Mouse (Mus musculus) frontal cortex, adult (tissue): ENCODE data around the gene Nlrp4a.
"Not testable (repeated sequence)": the region's sequence is repeated elsewhere in the genome, so short reads cannot be mapped to it uniquely, and the experiment has no call there.

Source experiments
- ATAC-seq: cut with Nextera tagmentation; 2 replicates; pipeline ENCODE4 v1.9.2; 2017; ENCODE audit warnings: mild to moderate bottlenecking, moderate library complexity, mixed read lengths; ENCODE audit not compliant: low TSS enrichment

Nlrp4a gene

GRCm38 (mm10) chr7:26434813-26435212, at the start of gene Nlrp4a:
Nlrp4a (plus strand) TSS chr7:26435113.
- ATAC-seq: no peak

- ATAC-seq: not testable (repeated sequence)
Measured at GRCm38 (mm10) chr7:26386691-26387090, 48.2 kb upstream of the Nlrp4a start.

GRCm38 (mm10) chr7:26391137-26391536, 43.8 kb upstream of the Nlrp4a start:
- ATAC-seq: not testable (repeated sequence)

DNA sequence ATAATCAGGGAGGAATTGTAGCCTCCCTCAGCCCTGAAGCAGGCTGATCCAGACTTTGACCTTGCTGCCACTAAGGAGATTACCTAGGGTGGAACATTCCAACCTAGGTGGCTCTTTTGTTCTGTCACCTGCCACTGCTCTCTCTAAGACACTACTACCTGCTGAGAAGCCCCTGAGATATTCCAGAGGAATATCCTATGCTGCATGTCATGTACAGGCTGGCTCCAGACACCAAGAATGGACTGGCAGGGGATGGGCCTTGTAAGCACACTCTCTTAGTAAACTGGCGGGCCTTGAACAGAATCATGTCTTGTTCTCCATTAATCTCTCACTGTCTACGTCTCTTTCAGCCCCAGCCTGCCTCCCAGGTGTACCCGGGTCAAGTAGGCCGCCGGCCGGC, 43.1 kb upstream of the Nlrp4a start:
- ATAC-seq: not testable (repeated sequence)

GRCm38 (mm10) chr7:26403600-26403999, 31.3 kb upstream of the Nlrp4a start, which contains the start of gene Nlrp9c:
Nlrp9c (minus strand) TSS chr7:26403700.
- not testable (repeated sequence) for ATAC-seq

DNA sequence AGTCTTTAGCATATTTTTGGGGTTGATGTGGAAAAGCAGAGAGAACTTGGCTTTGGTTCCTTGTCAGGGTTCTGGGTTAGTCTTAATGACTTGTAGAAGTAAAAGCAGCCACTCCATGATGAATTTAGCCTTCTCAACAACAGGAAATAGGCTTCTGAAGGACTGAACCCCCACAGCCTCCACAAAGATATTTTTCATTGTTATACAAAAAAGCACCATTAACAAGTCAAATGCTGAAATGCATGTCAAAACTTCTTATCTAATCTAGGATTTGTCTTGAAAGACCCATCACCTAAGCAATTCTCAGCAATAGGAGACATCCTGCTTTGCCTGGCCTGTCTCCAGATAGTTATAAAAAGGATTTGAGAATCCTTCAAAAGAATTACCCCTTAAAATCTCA, 41.8 kb downstream of the Nlrp4a start:
- no peak for ATAC-seq

GRCm38 (mm10) chr7:26489514-26489913, 54.6 kb downstream of the Nlrp4a start:
- ATAC-seq: not testable (repeated sequence)
